Mouse (Mus musculus) cerebellum, adult (tissue): ENCODE results near the gene Pnpla2.

Experiments
- ATAC-seq: cut with Nextera tagmentation; 2 replicates; pipeline ENCODE4 v1.9.2; 2017; ENCODE audit warnings: mild to moderate bottlenecking, moderate library complexity, mixed read lengths; ENCODE audit not compliant: insufficient number of reproducible peaks, low FRiP score, low TSS enrichment

The Pnpla2 gene

DNA sequence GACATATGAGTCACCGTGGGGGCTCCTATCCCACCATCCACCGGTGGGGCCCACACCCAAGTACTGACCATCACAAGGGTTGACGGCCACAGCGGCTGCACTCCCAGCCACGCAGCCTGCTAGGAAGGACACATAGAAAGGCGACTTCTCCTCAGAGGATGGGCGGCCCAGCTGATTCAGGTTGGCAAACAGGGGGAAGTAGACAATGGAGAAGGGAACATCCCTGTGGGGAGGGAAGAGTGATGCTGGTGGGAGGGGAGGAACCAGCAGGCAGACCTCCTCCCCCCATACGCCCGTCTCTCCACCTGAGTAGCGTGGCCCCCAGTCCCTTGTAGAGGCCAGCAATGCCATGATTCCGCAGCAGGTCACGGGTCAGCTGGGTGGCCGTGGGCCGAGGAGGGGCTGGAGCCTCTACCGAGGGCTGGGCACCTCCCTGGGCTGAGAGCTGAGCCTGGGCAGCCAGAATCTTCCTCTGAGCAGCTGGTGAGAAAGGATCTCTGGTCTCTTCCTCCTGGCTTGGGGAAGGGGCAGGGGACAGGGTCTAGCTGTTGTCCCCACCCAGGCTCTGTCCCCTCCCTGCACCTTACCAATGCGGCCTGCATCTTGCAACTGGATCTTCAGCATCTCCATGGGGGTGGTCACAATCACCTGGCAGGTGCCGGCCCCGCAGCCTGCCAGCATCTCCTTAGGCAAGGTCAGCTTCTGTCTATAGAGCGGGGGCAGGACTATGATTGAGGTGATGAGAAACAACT lies 23.4 kb upstream of the Pnpla2 start:
- ATAC-seq, result no peak

- ATAC-seq, result no peak
Observed at GRCm38 (mm10) chr7:141432186-141432611, 22.8 kb upstream of the Pnpla2 start.

DNA sequence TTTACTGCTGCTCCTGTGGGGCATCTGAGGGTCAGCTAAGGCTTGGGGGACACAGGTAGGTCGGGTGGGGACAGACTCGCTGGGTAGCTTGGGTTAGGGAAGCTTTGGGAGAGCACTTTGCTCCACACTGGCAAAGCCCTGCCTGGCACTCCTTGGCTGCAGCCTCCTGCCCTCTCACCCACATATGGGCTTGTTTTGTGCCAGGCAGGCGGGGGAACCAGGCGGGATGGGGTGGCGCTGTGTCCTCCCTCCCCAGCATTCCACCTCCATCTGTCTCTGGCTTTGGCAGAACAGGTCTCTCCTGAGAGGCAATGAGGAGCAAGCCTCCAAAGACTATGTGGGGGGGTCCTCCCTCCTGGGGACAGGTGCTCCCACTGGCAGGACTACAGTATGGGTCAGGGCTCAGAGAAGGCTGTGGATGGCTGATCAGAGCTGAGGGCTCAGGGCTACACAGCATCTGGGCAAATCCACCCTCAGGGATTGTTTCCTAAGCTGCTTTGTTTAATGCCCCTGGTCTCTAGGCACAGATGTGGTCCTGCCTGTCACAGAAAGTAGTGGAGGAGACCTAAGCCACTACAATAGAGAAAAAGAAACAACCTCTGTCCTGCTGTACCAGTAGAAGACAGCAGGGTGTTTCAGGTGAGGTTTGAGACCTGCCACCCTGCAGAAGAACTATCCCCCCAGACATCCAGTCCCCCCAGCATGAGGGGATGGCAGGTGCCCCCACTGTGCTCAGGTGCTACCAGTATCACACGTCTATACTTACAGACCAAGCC lies 22.1 kb upstream of the Pnpla2 start:
- ATAC-seq, result peak; percentile 29; the same call in 1 of the 2 replicates

DNA sequence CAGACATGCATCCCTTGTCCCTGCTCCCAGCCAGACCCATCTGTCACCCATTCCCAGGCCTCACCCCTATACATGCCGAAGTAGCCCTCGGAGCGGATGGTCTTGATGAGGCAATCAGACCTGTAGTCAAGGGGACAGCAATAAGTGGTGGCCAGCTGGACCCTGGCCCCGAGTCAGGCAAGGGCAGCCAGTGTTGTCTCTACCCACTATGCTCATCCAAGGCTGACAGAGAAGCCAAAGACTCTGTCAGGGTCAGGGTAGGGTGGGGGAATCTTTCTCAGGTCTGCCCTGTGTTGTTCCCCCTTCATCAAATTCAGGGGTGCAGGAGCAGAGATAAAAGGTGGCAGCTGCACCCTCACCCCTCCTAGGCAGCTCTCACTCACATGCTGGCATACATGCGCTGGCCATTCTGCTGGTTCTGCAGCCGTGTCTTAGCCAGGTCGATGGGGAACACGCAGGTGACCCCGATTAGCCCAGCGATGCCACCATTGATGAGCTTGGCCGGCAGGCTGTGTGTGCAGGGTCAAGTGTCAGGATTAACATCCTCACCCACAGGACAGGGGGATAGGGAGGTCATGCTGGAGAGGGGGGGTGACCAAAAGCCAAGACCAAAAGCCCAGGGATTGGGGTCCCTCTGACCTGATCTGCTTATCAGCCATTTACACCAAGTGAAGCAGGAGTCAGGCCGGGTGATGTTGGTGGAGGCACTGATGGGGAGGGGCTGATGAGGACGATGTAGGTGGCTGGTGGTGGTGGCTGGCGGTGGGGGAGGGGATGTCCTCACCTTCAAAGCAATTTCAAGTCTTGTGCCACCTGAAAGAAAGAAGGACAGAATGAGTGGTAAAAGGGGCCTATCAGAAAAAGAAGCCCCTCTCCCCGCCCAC lies 21.2 kb upstream of the Pnpla2 start:
- no peak for ATAC-seq

- ATAC-seq, result no peak
Observed at GRCm38 (mm10) chr7:141434464-141434863, 20.5 kb upstream of the Pnpla2 start.

DNA sequence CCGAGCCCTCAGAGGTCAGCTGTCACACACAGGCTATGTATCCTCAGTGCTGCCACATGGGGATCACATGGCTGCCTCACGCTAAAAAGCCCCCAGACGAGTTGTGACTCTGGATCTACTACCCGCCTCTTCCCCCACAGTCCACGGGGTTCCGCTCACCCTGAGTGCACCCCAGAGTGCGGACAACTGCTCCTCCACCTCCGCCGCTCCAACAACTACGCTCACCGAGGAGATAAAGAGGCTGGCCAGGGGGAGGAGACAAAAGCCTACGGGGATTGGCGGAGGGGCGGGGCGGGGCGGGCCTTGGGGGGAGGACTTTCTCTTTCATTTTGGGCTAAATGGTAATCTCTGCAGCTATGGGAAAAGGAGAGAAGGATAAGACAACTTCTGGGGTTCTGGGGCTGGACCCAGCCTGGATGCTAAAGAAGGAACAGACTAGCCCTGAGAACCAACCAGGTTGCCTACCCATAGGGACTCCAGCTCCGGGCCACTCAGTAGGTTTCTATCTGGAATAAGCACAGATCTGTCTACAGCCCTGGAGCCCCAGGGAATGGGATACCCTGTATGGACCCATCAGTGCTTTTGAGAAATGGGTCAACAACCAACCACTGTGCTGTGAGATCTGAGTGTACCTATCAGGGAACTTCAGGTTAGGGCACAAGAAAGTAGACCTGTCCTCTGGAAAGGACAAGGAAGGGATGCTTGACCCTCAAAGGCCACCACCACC lies 19.7 kb upstream of the Pnpla2 start:
- no peak for ATAC-seq

- no peak for ATAC-seq
Observed at GRCm38 (mm10) chr7:141435856-141436522, 19.0 kb upstream of the Pnpla2 start.

GRCm38 (mm10) chr7:141436523-141436892 lies 18.5 kb upstream of the Pnpla2 start:
- ATAC-seq, result no peak

DNA sequence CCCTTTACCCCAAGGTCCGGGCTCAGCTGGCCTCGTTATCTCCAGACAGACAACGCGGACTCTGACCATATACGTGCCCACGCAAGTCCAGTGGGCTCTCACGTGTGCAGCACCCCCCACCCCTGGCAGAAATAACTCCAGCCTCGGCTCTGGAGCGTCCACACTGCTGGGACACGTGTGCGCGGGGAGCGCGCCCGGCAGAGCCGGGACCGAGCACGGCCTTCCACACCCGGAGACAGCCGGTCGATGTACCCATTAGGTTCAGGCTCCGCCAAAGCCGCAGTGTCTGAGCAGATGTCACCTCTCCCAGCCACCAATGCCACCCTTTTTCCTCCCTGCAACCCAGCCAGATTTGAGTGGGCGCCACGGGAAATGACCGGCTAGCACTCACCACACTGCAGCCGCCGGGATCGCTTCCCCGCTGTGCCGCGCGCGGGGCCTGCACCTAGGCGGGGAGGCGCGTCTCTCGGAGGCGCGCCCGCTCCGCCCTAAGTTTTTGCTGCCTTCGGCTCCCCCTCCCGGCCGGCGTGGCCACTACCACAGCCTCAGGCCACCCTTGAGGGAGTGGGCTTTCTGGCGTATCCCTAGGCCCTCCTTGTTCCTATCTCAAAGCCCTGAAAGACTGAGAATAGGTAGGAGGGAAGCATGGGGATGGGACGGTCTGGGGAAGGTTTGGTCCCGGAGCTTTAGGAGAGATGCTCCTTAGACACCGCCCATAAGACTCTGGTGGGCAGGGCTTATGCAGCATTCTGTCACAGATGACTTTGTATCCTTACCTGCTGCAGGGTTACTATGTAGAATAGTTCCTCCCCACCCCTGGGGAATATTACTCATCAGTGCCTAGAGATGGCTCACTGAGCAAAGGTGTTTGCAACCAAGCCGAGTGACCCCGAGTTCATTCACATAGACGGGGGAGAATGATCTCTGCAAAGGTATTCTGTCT lies 17.5 kb upstream of the Pnpla2 start, which contains the start of gene Slc25a22:
TSS of gene Slc25a22 (minus strand) at position 715 of the 943 bp plus-strand sequence.
- peak; percentile 18; the same call in 1 of the 2 replicates for ATAC-seq

GRCm38 (mm10) chr7:141438201-141438968 lies 16.6 kb upstream of the Pnpla2 start:
- peak; percentile 15; the same call in 1 of the 2 replicates for ATAC-seq

DNA sequence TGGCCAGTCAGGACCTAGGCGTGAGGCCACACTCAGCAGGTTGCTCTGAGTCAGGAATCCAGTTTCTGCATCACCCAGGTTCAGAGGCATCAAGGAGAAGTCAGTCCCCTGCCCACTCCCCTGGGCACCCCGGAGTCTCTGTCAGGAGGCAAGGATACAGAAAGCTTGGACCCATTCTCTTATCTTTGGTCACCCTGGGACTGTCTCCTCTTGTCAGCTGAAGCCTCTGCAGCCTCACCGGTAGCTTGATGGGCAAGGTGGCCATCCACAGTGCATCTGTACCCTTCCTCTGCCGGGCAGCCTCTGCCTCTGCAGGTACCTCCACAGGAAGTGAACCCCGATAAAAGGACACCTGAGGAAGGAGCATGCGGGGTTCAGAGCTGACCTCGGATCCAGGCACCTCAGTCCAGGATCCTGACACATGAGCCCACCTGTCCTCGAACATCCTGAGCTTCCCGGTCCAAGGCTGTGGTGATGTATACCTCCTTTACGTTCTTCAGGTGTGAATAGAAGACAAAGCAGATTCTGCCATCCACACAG lies 15.8 kb upstream of the Pnpla2 start:
- ATAC-seq, result no peak

DNA sequence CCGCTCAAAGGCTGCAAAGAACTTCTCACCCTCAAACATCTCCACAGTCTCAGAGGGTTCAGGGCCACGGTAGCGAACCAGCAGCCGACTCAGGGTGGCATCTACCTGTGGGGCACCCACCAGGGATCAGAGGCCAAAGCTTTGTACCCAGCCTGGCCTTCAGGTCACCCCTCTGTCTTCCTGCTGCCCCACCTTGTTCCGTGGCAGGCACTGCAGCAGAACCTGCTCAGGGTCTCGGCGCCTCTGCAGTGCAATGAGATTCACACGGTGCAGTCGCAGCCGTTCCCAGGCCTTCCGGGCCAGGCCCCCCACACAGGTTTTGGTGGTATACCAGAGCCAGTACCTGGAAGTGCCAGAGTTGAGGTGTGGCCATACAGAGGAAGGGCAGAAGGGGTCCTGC lies 15.2 kb upstream of the Pnpla2 start:
- no peak for ATAC-seq

DNA sequence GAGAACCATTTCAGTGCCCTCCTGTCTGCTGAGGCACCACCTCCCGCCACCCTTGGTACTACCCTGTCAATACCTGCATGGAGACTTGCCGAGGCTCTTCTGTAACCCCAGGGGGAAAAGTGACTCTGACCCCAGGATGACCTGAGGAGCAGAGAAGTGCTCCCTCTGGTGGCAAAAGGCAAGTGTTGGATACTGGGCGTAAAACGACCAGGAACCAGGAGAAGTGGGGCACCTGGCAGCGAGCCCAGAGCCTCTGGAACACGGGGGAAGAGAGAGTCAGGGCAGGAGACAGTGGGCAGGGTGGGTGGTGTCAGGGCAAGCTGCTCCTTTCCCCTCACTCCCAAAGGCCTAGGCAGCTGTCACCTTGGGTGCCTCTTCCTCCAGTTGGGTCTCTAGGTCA lies 14.4 kb upstream of the Pnpla2 start:
- no peak for ATAC-seq

DNA sequence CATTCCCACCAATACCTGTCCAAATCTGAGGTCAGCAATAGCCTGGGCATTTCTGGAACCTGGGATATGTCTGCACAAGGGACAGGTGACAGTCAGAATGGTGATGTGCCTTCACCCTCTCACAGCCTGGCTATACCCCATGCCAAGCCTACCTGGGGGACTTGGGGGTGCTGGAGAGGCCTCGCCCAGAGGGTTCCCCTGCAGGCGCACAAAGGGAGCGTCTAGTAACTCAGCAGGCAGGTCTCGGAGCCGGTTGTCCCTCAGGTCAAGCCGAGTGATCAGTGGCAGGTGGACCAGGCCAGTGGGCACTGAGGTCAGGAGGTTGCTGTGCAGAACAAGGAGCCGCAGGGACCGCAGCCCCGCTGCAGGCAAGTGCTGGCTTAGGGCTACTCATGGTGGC lies 13.5 kb upstream of the Pnpla2 start:
- no peak for ATAC-seq

GRCm38 (mm10) chr7:141442199-141442598 lies 12.8 kb upstream of the Pnpla2 start:
- ATAC-seq, result no peak

DNA sequence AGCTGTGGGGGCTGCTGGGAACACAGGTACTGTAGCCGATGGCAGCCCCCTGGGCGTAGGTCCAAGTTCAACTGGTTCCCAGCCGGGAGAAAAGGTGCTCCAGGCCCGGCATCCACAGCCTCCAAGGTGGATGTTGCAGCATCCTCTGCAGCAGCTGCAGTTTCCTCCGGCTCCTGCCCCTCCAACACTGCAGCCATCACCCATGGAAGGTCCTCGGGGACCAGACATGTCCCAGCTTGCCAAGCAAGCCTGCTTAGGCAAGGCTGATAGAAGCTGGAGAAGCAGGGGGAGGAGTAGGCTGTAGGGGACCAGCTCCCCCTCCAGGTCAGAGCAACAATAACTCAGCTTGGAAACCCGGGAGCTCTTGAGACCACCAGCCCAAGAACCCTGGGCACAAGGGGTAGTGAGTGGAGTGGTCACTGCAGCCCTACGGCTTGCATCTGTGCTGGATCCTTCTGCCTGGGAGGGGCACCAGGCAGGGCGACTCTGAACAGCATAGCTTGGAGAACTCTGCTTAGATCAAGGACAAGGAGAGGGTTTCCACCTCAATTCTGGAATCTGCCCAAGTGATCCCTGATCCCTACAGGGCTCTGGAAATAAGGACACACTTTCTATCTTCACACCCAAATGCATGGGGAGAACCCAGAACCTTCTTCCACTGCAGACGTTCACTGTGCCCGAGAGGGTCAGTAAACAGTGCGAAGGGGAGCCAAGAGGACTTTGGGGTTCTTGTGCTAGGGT lies 11.7 kb upstream of the Pnpla2 start:
- no peak for ATAC-seq

DNA sequence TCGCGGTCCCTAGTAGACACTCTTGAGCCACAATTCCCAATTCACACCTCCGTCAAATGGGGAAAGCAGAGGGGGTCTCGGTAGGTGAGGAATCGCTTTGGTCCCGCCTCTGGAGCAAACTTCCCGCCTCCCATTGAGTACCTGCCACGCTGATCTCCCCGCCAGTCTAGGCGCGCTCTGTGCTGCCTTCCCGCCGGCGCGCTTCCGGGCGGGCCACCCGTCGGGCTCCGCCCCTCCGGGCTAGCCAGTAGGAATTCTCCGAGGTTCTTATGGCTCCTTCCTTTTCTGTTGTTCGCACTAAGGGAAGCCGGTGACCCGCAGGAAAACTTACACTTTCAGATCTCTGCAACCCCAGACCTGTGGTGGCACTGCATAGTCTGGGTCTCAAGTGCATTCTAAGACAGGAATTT lies 11.2 kb upstream of the Pnpla2 start, which contains the start of gene Pidd1:
TSS of gene Pidd1 (minus strand) at position 198 of the 410 bp plus-strand sequence.
- ATAC-seq, result no peak
